Mouse (Mus musculus) left cerebral cortex, adult 2 months (tissue): ENCODE data around the gene Zfp282. TPM values are rescaled to one million over a fixed set of nuclear protein-coding genes. Genes with fewer than 3 reads are reported as not detected.

Source experiments
- DNase-seq, 2 experiments: peaks; one replicate each; pipeline ENCODE4 v3.0.0; 2021 to 2022; ENCODE audit warnings: low spot score in 2 of 2, mixed read lengths in 1 of 2; ENCODE audit errors: extremely low spot score in 1 of 2
- H3K27ac ChIP-seq: fragments of 200-600 bp; 2 replicates; pipeline ENCODE4 v1.8.1; 2022
- H3K4me3 ChIP-seq: fragments of 200-600 bp; 2 replicates; pipeline ENCODE4 v1.8.1; 2022
- CTCF ChIP-seq: fragments of 200-600 bp; IDR thresholded peaks from 2 replicates; pipeline ENCODE4 v1.8.1; 2022; ENCODE audit warnings: antibody characterized with exemption, mild to moderate bottlenecking, moderate library complexity
- intact Hi-C: fragments of 180-260 bp; cut with DNase I; formaldehyde crosslinking; loops from one replicate; pipeline ENCODE4 v1.15.1; 2025
- total RNA-seq, 2 experiments: library from RNA; stranded (reverse); gene quantifications; 2 replicates each; pipeline ENCODE4 v1.2.3; 2021

The Zfp282 gene
- total RNA-seq, 2 experiments from 2014 or later, result 12.3 to 13.2 TPM

DNA sequence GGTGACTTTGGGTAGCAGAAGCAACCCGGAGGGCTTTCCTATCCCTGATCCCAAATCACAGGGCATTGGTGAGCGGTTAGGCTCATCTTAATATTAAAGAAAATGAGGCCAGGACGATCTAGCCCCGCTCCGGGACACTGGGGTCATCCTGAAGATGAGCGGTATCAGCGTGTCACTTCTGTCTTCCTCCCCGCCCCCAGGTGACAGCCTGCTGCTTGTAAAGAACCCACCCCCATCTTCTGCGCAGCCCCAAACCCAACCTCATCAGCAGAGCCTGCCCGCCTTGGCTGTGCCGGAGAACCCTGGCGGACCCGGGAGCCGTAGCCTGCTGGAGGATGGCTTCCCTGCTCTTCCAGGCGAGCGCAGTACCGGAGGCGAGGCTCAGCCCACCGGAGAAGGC lies 27.4 kb downstream of the Zfp282 start:
- intact Hi-C loops, result no loop called here
- Histone ChIP-seq H3K27ac (no peak overlapping the region), H3K4me3 (no peak overlapping the region)
- no peak for TF ChIP-seq CTCF
- no peak for DNase-seq

DNA sequence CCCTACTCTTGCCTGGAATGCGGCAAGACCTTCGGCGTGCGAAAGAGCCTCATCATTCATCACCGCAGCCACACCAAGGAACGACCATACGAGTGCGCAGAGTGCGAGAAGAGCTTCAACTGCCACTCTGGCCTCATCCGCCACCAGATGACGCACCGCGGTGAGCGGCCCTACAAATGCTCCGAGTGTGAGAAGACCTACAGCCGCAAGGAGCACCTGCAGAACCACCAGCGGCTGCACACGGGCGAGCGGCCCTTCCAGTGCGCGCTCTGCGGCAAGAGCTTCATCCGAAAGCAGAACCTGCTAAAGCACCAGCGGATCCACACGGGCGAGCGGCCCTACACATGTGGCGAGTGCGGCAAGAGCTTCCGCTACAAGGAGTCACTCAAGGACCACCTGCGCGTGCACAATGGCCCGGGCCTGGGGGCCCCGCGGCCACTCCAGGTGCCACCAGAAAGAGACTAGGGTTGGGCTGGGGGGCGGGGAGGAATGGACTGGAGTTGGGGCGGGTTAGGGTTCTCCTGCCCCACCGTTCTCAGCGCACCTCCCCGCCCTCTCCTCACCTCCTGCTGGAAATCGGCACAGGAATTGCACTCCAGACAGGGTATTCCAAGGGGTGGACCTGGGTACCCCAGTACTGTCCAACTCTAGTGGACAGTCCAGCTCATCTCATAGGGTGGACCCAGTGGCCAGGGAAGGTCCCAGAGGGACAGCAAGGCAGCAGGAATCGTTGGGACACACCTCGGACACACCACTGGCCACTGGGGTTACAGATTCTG lies 28.1 kb downstream of the Zfp282 start:
- intact Hi-C loops, result no loop called here
- no peak for DNase-seq

DNA sequence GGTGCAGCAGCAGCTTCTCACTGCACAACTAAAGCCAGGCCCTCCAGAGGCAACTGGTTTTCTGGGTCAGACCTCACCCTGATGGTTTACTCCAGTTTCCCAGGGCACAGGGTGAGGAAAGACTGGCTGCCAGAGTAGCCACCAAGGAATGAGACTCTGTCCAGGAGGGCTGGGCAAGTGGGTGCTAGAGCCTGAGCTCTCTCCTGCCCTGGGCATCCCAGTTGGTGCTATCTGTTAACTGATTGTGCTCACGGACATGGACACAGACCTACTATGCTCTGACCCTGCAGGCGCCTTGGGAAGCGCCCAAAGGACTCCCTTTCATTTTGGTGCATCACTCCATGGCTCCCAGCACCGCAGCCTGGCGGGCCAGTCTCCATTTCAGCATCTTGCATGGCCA lies 29.3 kb downstream of the Zfp282 start:
- no peak for TF ChIP-seq CTCF
- no peak overlapping the region for H3K4me3 ChIP-seq
- no peak for DNase-seq
- intact Hi-C loops, result no loop called here
- H3K27ac ChIP-seq, result no peak overlapping the region

More for the DNA sequence above, 28.1 kb downstream of the Zfp282 start:
- TF ChIP-seq CTCF, result no peak
- Histone ChIP-seq H3K27ac (no peak overlapping the region), H3K4me3 (no peak overlapping the region)

DNA sequence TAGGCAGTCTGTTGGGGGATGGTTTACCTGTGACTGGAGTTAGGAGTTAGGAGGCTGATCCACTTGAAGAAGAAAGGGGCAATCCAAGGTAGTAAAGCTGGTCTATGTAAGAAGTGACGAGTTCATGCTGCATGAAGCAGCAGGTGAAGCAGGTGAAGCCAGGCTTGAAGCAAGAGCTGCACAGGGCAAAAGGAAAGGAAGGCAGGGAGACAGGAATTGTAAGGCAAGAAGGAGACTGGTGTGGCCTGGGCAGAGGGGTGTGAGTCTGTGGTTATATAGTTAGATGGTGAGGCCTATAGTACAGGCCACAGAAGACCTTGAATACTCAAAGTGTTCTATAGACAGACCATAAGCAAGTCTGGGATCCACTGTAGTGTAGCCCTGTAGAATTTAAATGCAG lies 32.0 kb downstream of the Zfp282 start:
- Histone ChIP-seq H3K4me3 (no peak overlapping the region), H3K27ac (no peak overlapping the region)
- intact Hi-C loops, result no loop called here
- DNase-seq, result no peak
- no peak for TF ChIP-seq CTCF

DNA sequence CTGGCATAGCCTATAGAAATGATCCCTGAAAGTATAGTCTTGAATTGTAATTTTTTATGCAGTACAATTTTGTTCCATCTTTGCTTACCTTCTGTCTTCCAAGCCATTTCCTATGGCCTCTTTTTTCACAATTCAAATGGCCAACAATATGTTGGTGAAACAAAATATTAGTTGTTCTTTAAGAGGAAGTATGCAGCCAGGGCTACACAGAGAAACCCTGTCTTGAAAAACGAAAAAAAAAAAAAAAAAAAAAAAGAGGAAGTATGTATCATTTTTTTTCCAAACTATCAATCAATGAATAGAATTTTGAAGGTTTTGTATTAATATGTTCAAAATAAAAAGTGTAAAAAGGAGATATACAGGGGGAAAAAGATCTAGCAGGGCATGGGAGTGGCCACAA lies 34.6 kb downstream of the Zfp282 start:
- Histone ChIP-seq H3K4me3 (no peak overlapping the region), H3K27ac (no peak overlapping the region)

DNA sequence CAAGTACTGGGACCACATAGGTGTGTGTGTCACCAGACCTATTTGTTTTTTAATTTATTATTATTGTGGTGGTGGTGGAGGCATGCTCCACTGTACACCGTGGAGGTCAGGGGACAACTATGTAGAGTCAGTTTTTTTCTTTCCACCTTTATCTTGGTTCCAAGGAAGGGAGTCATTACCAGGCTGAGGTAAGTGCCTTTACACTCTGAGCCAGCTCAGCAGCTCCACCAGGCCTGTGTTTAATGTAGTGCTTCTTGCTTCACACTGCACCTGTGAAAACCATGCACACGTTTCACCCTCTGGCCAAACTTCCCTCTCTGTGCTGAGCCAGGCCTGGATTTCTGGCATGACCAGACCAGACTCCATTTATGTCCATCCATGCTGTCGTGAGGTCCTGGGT lies 36.0 kb downstream of the Zfp282 start:
- TF ChIP-seq CTCF, result no peak
- no peak for DNase-seq
- intact Hi-C loops, result no loop called here
- H3K27ac ChIP-seq, result no peak overlapping the region
- H3K4me3 ChIP-seq, result no peak overlapping the region

More for the DNA sequence above, 34.6 kb downstream of the Zfp282 start:
- TF ChIP-seq CTCF, result no peak
- intact Hi-C loops, result no loop called here
- no peak for DNase-seq

DNA sequence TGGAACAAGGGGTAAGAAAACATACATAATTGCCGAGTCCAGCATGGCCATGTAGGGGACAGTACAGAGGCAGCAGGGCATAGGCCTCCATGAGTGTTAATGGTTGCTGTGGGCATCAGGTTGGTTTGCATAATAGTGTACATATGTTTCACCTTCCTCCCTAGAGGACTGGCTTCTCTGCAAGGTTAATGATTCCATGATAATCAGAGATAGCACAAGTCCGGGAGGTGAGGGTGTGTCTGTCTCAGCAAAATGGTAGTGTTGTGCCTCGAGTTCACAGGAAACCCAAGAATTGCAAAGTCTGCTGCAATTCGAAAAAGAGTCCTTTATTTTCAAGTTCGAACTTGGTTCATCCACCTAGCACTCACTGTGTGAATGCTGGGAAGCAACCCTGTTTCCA lies 40.0 kb downstream of the Zfp282 start:
- DNase-seq, result no peak
- Histone ChIP-seq H3K4me3 (no peak overlapping the region), H3K27ac (no peak overlapping the region)
- TF ChIP-seq CTCF, result no peak
- intact Hi-C loops, result no loop called here

DNA sequence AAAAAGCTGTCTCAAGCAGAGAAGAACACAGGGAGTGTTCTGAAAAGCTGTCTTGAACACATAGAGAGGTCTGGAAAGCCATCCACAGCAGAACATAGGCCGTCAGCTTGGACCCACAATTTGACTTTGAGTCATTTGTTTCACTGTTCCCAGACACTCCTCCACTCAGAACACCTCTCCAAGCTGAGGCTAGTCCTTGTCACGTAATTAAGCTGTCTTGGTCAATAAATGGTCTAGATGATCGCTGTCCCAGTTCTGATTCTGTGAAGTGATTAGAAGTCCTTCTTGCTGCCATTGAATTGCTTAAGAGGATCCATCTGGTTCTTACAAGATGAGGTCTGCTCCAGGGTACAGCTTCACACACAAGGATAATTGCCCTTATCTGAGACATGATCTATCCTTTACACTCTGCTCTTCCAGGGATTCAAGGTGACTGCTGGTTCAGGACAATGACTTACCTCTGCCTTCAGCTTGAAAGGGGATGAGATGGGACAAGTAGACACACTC lies 41.8 kb downstream of the Zfp282 start:
- intact Hi-C loops, result no loop called here

DNA sequence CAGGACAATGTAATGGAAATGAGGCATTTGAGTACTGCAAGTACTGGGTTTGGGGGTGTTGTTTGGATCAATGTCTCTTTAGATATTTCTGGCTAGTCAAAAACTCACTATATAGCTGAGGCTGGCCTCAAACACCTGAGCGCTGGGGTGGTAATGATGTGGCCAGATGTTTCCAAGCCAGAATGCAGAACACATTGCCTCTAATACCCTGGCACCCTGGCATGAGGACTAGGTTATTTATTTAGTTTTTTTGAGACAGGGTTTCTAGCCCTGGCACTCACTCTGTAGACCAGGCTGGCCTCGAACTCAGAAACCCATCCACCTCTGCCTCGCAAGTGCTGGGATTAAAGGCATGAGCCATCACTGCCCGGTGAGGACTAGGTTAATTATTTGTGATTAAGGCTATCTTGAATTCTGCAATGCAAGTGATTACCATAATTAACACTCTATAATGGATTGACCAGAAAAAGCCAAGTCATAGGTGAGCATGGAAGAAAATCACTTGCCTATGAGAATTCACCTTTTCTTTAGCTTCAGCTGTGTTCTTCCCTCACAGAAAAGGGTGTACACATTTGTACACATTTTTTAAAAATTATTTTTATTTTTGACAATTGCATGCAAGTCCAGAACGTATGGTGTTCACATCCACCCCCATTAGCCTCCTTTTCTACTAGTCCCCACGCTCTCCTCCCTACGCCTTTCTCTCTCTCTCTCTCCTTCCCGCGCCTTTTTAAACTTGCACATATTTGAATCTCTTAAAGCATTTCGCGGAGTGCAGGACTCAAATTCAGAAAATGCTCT lies 42.8 kb downstream of the Zfp282 start:
- DNase-seq, result no peak
- Histone ChIP-seq H3K27ac (peak overlapping the region; percentile 98), H3K4me3 (peak overlapping the region; percentile 71)
- intact Hi-C loops, result loop anchor here (2.0 kb wide), 2 partner anchors 43 to 97 kb away; partner anchors contain the start of gene Zfp282
- TF ChIP-seq CTCF, result no peak

More for the DNA sequence above, 41.8 kb downstream of the Zfp282 start:
- Histone ChIP-seq H3K4me3 (no peak overlapping the region), H3K27ac (no peak overlapping the region)
- no peak for DNase-seq
- TF ChIP-seq CTCF, result no peak

DNA sequence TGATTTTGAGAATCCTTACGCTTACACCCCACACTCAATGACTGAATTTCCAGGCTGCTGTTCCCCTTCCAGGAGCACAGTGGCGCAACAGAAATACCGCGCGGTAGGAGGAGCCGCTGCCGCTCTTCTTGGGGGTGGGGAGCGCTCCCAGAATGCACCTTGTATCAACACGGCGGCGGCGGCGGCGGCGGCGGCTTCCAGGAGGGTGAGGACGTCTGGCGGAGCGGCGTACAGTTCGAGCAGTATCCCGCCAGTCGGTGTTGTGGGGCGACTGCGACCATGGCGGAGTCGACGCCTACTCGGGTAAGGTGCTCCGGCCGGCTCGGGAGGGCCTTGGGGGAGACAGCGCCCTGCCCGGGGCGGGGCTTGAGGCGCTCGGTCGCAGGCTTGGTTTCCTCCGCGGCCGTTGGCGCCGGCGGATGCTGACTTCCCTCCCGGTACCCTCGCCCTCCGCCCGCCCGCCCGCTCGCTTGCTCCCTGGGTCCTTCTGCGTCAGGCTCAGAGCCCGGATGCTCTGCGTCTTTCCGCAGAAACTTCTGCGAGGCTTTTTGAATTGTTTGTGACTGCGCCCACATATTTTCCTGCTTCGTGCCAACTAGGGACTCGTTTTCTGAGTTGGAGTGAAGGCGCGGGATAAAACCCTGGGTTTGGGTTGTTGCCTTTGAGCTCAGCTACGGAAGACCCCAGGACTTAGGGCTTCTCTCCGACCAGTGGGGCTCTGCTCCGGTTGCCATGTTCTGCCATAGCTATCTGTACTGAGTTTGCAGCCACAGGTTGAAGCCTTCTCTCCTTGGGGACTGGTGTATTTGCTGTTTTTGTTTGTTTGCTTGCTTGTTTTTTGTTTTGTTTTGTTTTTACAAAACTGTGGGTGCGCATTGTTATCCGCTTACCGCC lies 43.7 kb downstream of the Zfp282 start, which contains the start of gene Zfp212:
Gene Zfp212, plus strand, starts transcription at position 30 of the 894 bp plus-strand sequence.
- Histone ChIP-seq H3K27ac (peak within 1 kb of the TSS; percentile 98), H3K4me3 (peak within 1 kb of the TSS; percentile 71)
- DNase-seq, result peak; percentile 86 to 87
- intact Hi-C loops, result loop anchor here (2.0 kb wide), 2 partner anchors 44 to 96 kb away; partner anchors contain the start of gene Zfp282
- peak; percentile 69 for TF ChIP-seq CTCF

DNA sequence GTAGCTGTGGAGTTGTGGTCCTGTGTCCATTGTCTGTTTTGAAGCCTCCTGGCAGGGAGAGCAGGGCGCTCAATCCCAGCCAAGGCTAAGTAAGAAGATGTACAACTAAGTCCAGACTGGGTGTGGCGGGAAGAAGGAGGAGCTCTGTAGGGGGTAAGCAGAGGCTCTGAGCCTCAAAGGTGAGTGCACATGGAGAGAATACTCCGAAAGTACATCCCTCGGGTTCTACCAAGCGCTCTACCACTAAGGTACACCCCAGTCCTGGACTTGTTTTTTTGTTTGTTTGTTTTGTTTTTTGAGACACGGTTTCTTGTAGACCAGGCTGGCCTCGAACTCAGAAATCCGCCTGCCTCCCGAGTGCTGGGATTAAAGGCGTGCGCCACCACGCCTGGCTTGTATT lies 65.5 kb downstream of the Zfp282 start:
- no peak for DNase-seq
- intact Hi-C loops, result no loop called here
- Histone ChIP-seq H3K27ac (no peak overlapping the region), H3K4me3 (peak overlapping the region; percentile 49)
- no peak for TF ChIP-seq CTCF
